Mouse (Mus musculus) testis, adult 10 weeks (tissue): Measurements from ENCODE around the gene Flywch1. TPM values are rescaled to one million over a fixed set of nuclear protein-coding genes. Genes with fewer than 3 reads are reported as not detected.

Experiments
- polyA plus RNA-seq: library from polyadenylated mRNA; stranded (reverse); fragments of 350-450 nt; fragmentation: Illumina TruSeq; extraction: RNeasy Lipid Tissue Mini Kit (QIAGEN cat#74804); gene quantifications from one replicate; pipeline ENCODE4 v1.2.3, GENCODE M21; 2014; ENCODE audit warnings: low read depth, low replicate concordance

The Flywch1 gene
- polyA plus RNA-seq: 7.3 TPM

DNA sequence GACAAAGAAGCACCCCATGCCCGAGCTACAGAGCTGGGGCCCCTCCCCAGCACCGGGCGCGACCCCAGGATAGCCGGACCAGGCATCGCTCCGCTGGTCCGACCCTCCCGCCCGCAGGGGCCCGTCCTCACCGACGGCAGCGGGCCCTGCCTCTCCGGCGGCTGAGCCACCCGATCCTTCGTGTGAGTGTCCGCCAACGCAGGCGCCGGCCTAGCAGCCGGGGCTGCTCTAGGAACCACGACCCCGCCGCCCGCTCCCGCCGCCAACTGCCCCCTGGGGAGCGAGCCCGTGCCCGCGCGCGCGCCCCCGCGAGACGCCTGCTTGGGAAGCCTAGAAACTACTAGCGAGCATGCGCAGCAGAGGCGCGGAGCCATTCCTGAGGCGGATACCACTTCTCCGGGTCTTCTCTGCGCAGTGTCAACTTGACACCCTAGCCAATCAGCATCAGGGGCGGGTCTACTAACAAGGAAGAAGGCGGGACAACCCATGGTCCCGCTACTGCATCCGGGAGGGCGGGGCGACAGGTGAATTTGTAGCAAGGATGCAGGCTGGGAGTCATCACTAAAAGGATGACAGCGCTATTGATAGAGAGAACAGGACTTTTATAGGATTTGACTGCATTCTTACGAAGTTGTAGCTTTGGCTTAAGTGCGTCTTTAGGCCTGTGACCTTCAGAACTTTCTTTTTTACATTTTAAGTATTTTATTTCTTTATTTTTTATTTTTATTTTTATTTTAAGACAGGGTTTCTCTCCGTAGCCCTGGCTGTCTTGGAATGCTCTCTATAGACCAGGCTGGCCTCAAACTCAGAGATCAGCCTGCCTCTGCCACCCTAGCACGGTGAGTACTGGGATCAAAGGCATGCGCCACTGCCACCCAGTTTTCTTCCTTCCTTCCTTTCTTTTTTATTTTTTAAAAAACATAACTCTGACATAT is at the start of gene Flywch1:
Gene Flywch1, minus strand, starts transcription at position 319 of the 935 bp plus-strand sequence.

GRCm38 (mm10) chr17:23790269-23791078 is 19.1 kb upstream of the Flywch1 start, which contains the start of gene Srrm2:
Gene Srrm2, plus strand, starts transcription at chr17:23790532.

DNA sequence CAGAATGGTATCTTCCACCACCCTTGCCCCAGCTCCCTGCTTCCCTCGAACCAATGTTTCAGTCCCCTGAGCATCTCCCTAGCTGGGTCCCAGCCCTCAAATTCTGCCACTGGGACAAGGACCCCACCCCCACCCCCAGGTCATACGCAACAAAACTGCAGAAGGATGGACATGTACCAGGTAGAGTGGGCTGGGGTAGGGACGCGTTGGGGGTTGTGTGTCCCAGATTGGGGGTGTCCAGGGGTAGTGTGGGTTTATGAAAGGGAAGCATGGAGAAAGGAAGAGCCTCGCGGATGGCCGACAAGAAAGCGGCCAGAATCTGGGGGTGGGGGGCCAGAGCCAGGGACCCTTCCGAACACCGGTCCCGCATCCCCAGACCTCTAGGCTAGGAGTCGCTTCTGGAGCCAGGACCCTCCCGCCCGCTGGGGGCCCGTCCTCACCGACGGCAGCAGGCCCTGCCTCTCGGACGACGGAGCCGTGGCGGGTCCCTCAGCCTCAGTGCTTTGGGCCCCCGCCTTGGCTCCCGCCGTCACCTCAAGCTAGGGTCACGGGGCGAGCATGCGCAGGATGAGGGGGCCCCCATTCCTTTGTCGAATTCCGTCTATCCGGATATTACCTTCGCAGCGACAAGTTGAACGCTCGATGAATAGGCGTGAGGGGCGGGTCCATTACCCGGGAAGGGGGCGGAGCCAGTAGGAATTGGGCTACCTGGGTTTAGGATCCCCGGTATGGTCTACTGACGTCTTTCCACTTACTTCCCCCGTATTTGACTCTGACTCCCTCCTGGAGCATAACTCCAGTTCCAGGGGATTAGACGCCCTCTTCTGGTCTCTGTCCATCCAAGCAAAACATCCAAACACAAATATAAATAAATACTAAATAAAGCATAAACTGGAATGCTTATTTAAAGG is 14.4 kb upstream of the Flywch1 start, which contains the start of gene Flywch2:
Gene Flywch2, minus strand, starts transcription at position 521 of the 911 bp plus-strand sequence.

DNA sequence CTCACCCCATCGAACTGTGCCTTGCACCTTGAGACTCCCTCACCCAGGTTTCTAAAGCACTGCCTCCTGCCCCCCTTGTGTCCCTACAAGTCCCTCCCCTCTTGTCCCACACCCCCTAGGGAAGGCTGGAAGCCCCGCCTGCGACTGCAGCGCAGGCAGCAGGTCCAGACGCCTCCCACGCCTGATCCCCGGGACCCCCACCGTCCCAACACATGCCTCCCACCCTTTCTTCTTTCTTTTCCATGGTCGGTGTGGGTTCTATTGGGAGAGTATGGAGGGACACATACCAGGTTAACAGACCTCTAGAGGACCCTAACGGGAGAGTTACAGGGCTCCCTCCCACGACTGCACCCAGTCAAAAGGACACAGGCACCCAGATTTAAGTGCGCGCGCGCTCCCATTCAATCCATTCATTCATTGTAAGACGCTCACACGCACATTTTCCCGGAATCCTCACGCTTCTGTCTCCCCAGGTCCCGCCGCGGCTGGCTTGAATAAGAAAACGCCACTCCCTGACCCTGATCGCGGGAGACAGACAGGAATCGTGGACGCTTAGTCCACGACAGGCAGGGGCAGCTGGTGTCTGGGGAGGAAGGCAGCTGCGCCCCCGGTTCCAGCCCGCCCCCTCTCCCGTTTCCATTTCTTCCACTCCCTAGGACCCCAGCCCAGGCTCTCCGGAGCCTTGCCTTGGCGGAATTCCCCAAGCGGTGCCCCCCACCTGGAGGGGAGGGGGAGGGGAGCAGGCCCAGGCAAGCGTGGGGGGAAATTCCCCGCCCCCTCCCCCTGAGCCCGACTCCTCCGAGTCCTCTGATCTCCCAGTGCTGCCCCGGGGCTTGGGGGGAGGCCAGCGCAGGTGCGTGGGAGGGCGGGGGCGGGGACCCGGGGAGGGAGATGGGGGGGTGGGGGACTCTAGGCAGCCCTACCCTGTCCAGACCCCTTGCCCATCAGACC is 25.8 kb downstream of the Flywch1 start, which contains the start of gene Kremen2:
Gene Kremen2, minus strand, starts transcription at position 533 of the 951 bp plus-strand sequence.

GRCm38 (mm10) chr17:23740598-23741021 is 30.8 kb downstream of the Flywch1 start, which contains the start of gene Paqr4:
Gene Paqr4, minus strand, starts transcription at chr17:23740867.

GRCm38 (mm10) chr17:23725999-23726757 is 45.2 kb downstream of the Flywch1 start, which contains the start of gene Pkmyt1:
Gene Pkmyt1, plus strand, starts transcription at chr17:23726336.

DNA sequence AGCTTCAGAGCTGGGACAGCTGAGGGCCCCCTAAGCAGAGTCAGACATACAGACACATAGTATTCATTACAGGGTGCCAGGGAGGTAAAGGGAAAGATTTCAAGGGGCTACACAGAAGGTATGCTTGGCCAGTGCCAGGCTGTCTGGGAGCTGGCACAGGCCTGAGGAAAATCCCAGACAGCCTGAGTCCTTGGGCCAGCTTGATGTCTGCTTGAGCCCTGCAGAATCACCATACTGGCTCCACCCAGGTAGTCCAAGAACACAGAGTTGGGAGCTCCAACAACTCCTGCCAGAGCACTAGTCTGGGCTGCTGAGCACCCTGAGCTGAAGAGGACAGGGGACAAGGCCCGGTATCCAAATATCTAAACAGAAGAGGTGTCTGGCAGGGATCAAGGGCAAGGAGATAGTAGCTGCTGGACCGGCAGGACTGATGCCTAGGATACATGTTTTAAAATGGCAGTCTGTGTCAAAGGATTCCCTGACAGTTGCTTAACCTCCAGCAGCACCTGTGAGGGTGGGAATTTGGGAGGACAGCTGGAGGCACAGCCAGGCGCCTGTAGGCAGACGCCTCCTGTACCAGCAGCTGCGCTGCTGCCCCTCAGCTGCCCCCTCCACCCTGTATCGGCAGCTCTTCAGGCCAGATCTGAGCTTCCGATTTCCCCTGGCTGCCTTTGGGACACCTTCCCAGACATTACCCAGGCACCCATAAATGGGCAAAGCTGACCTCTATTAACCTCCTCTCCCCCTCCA is 48.9 kb downstream of the Flywch1 start, which contains the start of gene 1520401A03Rik:
Gene 1520401A03Rik, minus strand, starts transcription at position 408 of the 750 bp plus-strand sequence.

Other genes starting within 250 kb of the Flywch1 start
- gene Zfp213, start 207.4 kb downstream of the Flywch1 start, polyA plus RNA-seq: 0.14 TPM
- gene Zfp13, start 172.1 kb downstream of the Flywch1 start, polyA plus RNA-seq: 2.5 TPM
- gene Zscan10, start 170.7 kb downstream of the Flywch1 start, polyA plus RNA-seq: 0.41 TPM
- gene Mmp25, start 126.3 kb downstream of the Flywch1 start, polyA plus RNA-seq: 0.14 TPM
- gene Bicdl2, start 111.1 kb downstream of the Flywch1 start, polyA plus RNA-seq: not detected
- 3.5 TPM for gene Hcfc1r1, start 98.0 kb downstream of the Flywch1 start, polyA plus RNA-seq
- 1.3 TPM for gene Thoc6, start 97.7 kb downstream of the Flywch1 start, polyA plus RNA-seq
- not detected for gene Tnfrsf12a, start 94.1 kb downstream of the Flywch1 start, polyA plus RNA-seq
- gene Cldn6, start 92.4 kb downstream of the Flywch1 start, polyA plus RNA-seq: not detected
- not detected for gene Cldn9, start 87.6 kb downstream of the Flywch1 start, polyA plus RNA-seq
- 0.87 TPM for gene 1520401A03Rik, start 48.8 kb downstream of the Flywch1 start, polyA plus RNA-seq
- 1.9 TPM for gene Pkmyt1, start 45.3 kb downstream of the Flywch1 start, polyA plus RNA-seq
- not detected for gene Paqr4, start 30.7 kb downstream of the Flywch1 start, polyA plus RNA-seq
- not detected for gene Kremen2, start 25.8 kb downstream of the Flywch1 start, polyA plus RNA-seq
- 1.9 TPM for gene Flywch2, start 14.5 kb upstream of the Flywch1 start, polyA plus RNA-seq
- 89.6 TPM for gene Srrm2, start 18.9 kb upstream of the Flywch1 start, polyA plus RNA-seq
- 40.8 TPM for gene Elob, start 57.5 kb upstream of the Flywch1 start, polyA plus RNA-seq
- not detected for gene Prss33, start 64.5 kb upstream of the Flywch1 start, polyA plus RNA-seq
- gene Prss32, start 72.3 kb upstream of the Flywch1 start, polyA plus RNA-seq: not detected
- 2.3 TPM for gene Prss41, start 72.6 kb upstream of the Flywch1 start, polyA plus RNA-seq
- 34.8 TPM for gene Prss21, start 96.5 kb upstream of the Flywch1 start, polyA plus RNA-seq
- not detected for gene Dcpp1, start 109.3 kb upstream of the Flywch1 start, polyA plus RNA-seq
- not detected for gene Dcpp2, start 109.3 kb upstream of the Flywch1 start, polyA plus RNA-seq
- gene Dcpp3, start 145.9 kb upstream of the Flywch1 start, polyA plus RNA-seq: not detected
- not detected for gene Sbp, start 170.1 kb upstream of the Flywch1 start, polyA plus RNA-seq
- gene Sbpl, start 183.7 kb upstream of the Flywch1 start, polyA plus RNA-seq: not detected
- gene Prss30, start 209.0 kb upstream of the Flywch1 start, polyA plus RNA-seq: not detected
- gene Prss22, start 226.5 kb upstream of the Flywch1 start, polyA plus RNA-seq: not detected